Mouse (Mus musculus): ENCODE measurements around the gene Art2b.

- no peak for TF ChIP-seq CTCF (IDR thresholded peaks at IDR 0.05; ENCODE audit: low read depth)
- no peak for TF ChIP-seq EP300 (IDR thresholded peaks at IDR 0.05; ENCODE audit: low read depth)
These were observed 28.0 kb downstream of the Art2b start for GRCm38 (mm10) chr7:101557391-101557790.

Data from heart, postnatal 0 days (tissue).